Mouse (Mus musculus) liver, postnatal 0 days (tissue): ENCODE measurements at regions not wholly inside any gene's neighbourhood (a gene's known extent, or its start where the extent isn't known, plus 50 kb on each side); places are given as distances from the start of the nearest gene placed in this dataset.

ENCODE experiments used
- CTCF ChIP-seq: sonication (generic); IDR thresholded peaks from 2 replicates; pipeline ENCODE4 v1.5.1; 2016; ENCODE audit warnings: antibody characterized with exemption, low read depth
- EP300 ChIP-seq: IDR thresholded peaks from 2 replicates; pipeline ENCODE4 v1.6.1; 2016; ENCODE audit warnings: antibody characterized with exemption, low read depth, mild to moderate bottlenecking

DNA sequence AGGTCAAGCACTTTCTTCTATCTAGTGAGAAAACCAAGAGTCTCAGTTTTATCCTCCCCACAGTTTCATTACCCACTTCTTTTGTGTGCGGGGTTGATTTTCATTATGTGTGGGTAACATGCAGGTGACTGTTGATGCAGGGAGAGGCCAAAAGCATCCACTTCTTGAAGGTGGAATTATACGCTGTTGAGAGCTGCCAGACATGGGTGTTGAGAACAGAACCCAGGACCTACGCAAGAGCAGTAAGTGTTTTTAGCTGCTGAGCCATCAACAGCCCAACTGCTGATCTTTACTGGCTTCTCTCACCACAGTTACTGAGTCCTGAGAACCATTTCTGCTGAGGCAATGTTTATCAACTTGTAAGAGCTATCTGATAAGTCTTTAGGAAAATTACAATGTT lies 272.4 kb upstream of the Hnrnpa3 start:
- TF ChIP-seq CTCF (no peak), EP300 (no peak)
